Mouse (Mus musculus) MEL (cell line): Measurements from ENCODE around the gene Plcb3. TPM values are rescaled to one million over a fixed set of nuclear protein-coding genes. Genes with fewer than 3 reads are reported as not detected.

Source experiments
- DNase-seq: peaks from one replicate; pipeline ENCODE4 v3.0.0; 2011; ENCODE audit warnings: low read depth, low spot score
- H3K27ac ChIP-seq: 2 replicates; pipeline ENCODE4 v1.5.1; 2012; ENCODE audit warnings: low read depth, mild to moderate bottlenecking, control low read depth, low read length, moderate library complexity; ENCODE audit not compliant: control insufficient read depth
- H3K27me3 ChIP-seq, 2 experiments: fragments of 150-350 bp in 1 of 2; sonication (generic) in 1 of 2; 2 replicates each; pipeline ENCODE4 v1.6.1; 2012; ENCODE audit warnings: low read length in 2 of 2, mild to moderate bottlenecking in 2 of 2, improper control_type of control experiment in 1 of 2, moderate library complexity in 1 of 2; ENCODE audit not compliant: insufficient read depth in 2 of 2, control insufficient read depth in 1 of 2
- H3K36me3 ChIP-seq, 2 experiments: 2 replicates each; pipeline ENCODE4 v1.6.1; 2012 to 2014; ENCODE audit warnings: low read length in 2 of 2, improper control_type of control experiment in 1 of 2, inconsistent platforms in 1 of 2, mild to moderate bottlenecking in 1 of 2; ENCODE audit not compliant: insufficient read depth in 2 of 2, control insufficient read depth in 1 of 2
- H3K4me1 ChIP-seq, 2 experiments: fragments of 150-350 bp in 1 of 2; sonication (generic) in 1 of 2; 2 replicates each; pipeline ENCODE4 v1.6.1; 2012; ENCODE audit warnings: low read length in 2 of 2, improper control_type of control experiment in 1 of 2, mild to moderate bottlenecking in 1 of 2; ENCODE audit not compliant: insufficient read depth in 2 of 2, control insufficient read depth in 1 of 2
- H3K4me3 ChIP-seq, 2 experiments: fragments of 150-350 bp in 1 of 2; sonication (generic) in 1 of 2; 2 replicates each; pipeline ENCODE4 v1.5.1; 2012; ENCODE audit warnings: low read depth in 2 of 2, low read length in 2 of 2, mild to moderate bottlenecking in 2 of 2, moderate library complexity in 2 of 2, control low read depth in 1 of 2, improper control_type of control experiment in 1 of 2; ENCODE audit not compliant: control insufficient read depth in 1 of 2, insufficient read depth in 1 of 2
- H3K79me2 ChIP-seq: 2 replicates; pipeline ENCODE4 v1.6.1; 2012; ENCODE audit warnings: mild to moderate bottlenecking, low read length, moderate library complexity; ENCODE audit not compliant: control insufficient read depth, poor library complexity, insufficient read depth
- H3K9ac ChIP-seq: 2 replicates; pipeline ENCODE4 v1.6.1; 2012; ENCODE audit warnings: low read depth, mild to moderate bottlenecking, control low read depth, low read length, moderate library complexity; ENCODE audit not compliant: control insufficient read depth, poor library complexity, severe bottlenecking
- H3K9me3 ChIP-seq: fragments of 150-350 bp; sonication (generic); replicated peaks from 2 replicates; pipeline ENCODE4 v1.6.1; 2012; ENCODE audit warnings: mild to moderate bottlenecking, low read length, improper control_type of control experiment, moderate library complexity; ENCODE audit not compliant: insufficient read depth
- CHD1 ChIP-seq: IDR thresholded peaks from 2 replicates; pipeline ENCODE4 v1.6.1; 2012; ENCODE audit warnings: low read depth, mild to moderate bottlenecking, inconsistent platforms, low read length, improper control_type of control experiment
- CHD2 ChIP-seq: IDR thresholded peaks from 2 replicates; pipeline ENCODE4 v1.6.1; 2011; ENCODE audit warnings: low read length, improper control_type of control experiment
- CTCF ChIP-seq, 3 experiments: IDR thresholded peaks in 2 of 3; conservative IDR thresholded peaks in 1 of 3; 2 replicates each; pipeline ENCODE4 v1.5.1; 2011 to 2012; ENCODE audit warnings: low read length in 3 of 3, low read depth in 2 of 3, mild to moderate bottlenecking in 2 of 3, improper control_type of control experiment in 1 of 3, inconsistent platforms in 1 of 3, mixed read lengths in 1 of 3, moderate library complexity in 1 of 3; ENCODE audit not compliant: control insufficient read depth in 1 of 3, insufficient read depth in 1 of 3, poor library complexity in 1 of 3, severe bottlenecking in 1 of 3
- E2F4 ChIP-seq: IDR thresholded peaks from 2 replicates; pipeline ENCODE4 v1.6.1; 2011; ENCODE audit warnings: low read depth, low read length, improper control_type of control experiment, borderline replicate concordance
- ELF1 ChIP-seq: IDR thresholded peaks from 2 replicates; pipeline ENCODE4 v1.6.1; 2014; ENCODE audit warnings: low read depth, mild to moderate bottlenecking, inconsistent platforms, low read length, improper control_type of control experiment, moderate library complexity
- EP300 ChIP-seq, 2 experiments: IDR thresholded peaks; 2 replicates each; pipeline ENCODE4 v1.6.1; 2011; ENCODE audit warnings: improper control_type of control experiment in 2 of 2, low read length in 2 of 2, low read depth in 1 of 2, mild to moderate bottlenecking in 1 of 2
- ETS1 ChIP-seq: IDR thresholded peaks from 2 replicates; pipeline ENCODE4 v1.6.1; 2012; ENCODE audit warnings: low read depth, mild to moderate bottlenecking, inconsistent platforms, low read length, improper control_type of control experiment, moderate library complexity
- HCFC1 ChIP-seq: IDR thresholded peaks from 2 replicates; pipeline ENCODE4 v1.6.1; 2012; ENCODE audit warnings: low read depth, mild to moderate bottlenecking, inconsistent platforms, low read length, improper control_type of control experiment, moderate library complexity
- MAX ChIP-seq: IDR thresholded peaks from 2 replicates; pipeline ENCODE4 v1.6.1; 2011; ENCODE audit warnings: low read length, improper control_type of control experiment
- MEF2A ChIP-seq: IDR thresholded peaks from 2 replicates; pipeline ENCODE4 v1.6.1; 2014; ENCODE audit warnings: low read depth, mild to moderate bottlenecking, inconsistent platforms, low read length, improper control_type of control experiment; ENCODE audit not compliant: poor library complexity, insufficient replicate concordance, severe bottlenecking; ENCODE audit errors: extremely low read depth
- MXI1 ChIP-seq: IDR thresholded peaks from 2 replicates; pipeline ENCODE4 v1.6.1; 2011; ENCODE audit warnings: mild to moderate bottlenecking, low read depth, low read length, improper control_type of control experiment
- MYB ChIP-seq: IDR thresholded peaks from 2 replicates; pipeline ENCODE4 v1.6.1; 2011; ENCODE audit warnings: mild to moderate bottlenecking, low read depth, low read length, improper control_type of control experiment
- MYC ChIP-seq: IDR thresholded peaks from 2 replicates; pipeline ENCODE4 v1.6.1; 2011; ENCODE audit warnings: low read depth, mild to moderate bottlenecking, low read length, improper control_type of control experiment, moderate library complexity
- POLR2A ChIP-seq, 2 experiments: IDR thresholded peaks; 2 replicates each; pipeline ENCODE4 v1.6.1; 2011 to 2012; ENCODE audit warnings: low read length in 2 of 2, mild to moderate bottlenecking in 2 of 2, control low read depth in 1 of 2, improper control_type of control experiment in 1 of 2, low read depth in 1 of 2, moderate library complexity in 1 of 2; ENCODE audit not compliant: control insufficient read depth in 1 of 2, insufficient read depth in 1 of 2, poor library complexity in 1 of 2
- RCOR1 ChIP-seq: IDR thresholded peaks from 2 replicates; pipeline ENCODE4 v1.6.1; 2012; ENCODE audit warnings: low read depth, mild to moderate bottlenecking, inconsistent platforms, low read length, improper control_type of control experiment
- SIN3A ChIP-seq: IDR thresholded peaks from 2 replicates; pipeline ENCODE4 v1.6.1; 2012; ENCODE audit warnings: low read length, improper control_type of control experiment, inconsistent platforms
- TAL1 ChIP-seq: IDR thresholded peaks from 2 replicates; pipeline ENCODE4 v1.6.1; 2012; ENCODE audit warnings: mild to moderate bottlenecking, inconsistent platforms, low read length, moderate library complexity, mixed read lengths
- TCF12 ChIP-seq: IDR thresholded peaks from 2 replicates; pipeline ENCODE4 v1.6.1; 2014; ENCODE audit warnings: low read depth, mild to moderate bottlenecking, inconsistent platforms, low read length, improper control_type of control experiment, moderate library complexity
- USF1 ChIP-seq: IDR thresholded peaks from 2 replicates; pipeline ENCODE4 v1.6.1; 2014; ENCODE audit warnings: low read depth, mild to moderate bottlenecking, inconsistent platforms, low read length, improper control_type of control experiment, moderate library complexity
- polyA plus RNA-seq, 2 experiments: library from polyadenylated mRNA; stranded (reverse) in 1 of 2; unstranded in 1 of 2; fragments of >175 nt in 1 of 2; fragments of >200 nt in 1 of 2; gene quantifications; 2 replicates each; pipeline versions ENCODE4 v1.2.1 to v1.2.4; 2012; ENCODE audit warnings: low replicate concordance in 2 of 2, low read depth in 1 of 2; ENCODE audit not compliant: insufficient read length in 2 of 2, insufficient read depth in 1 of 2, missing spikeins in 1 of 2
- total RNA-seq: library from RNA; depleted of rRNA; stranded (reverse); fragments of 300-350 nt; gene quantifications from 2 replicates; pipeline ENCODE4 v1.2.3, GENCODE M21; 2012

The Plcb3 gene
- total and polyA plus RNA-seq, 3 experiments, result 12.6 to 30.8 TPM; not detected in 1

GRCm38 (mm10) chr19:6921647-6922567 lies 54.4 kb downstream of the Plcb3 start, which contains the start of gene Esrra (continued):
- peak; percentile 80; the same call in 1 of the 2 replicates for TF ChIP-seq MYC
- TF ChIP-seq USF1, result peak; percentile 78
- peak; percentile 77 for TF ChIP-seq ELF1
- no peak for TF ChIP-seq CHD2
- TF ChIP-seq CHD1, result no peak
- TF ChIP-seq, all 39 proteins: peak for 16

- peak; percentile 77 for DNase-seq
- TF ChIP-seq CTCF (IDR thresholded peaks at IDR 0.05 in 2 of 3, conservative IDR thresholded peaks at IDR 0.05 in 1 of 3; ENCODE audit: control insufficient read depth in 1 of 3, insufficient read depth in 1 of 3, low read depth in 2 of 3, low read length in 3 of 3, poor library complexity in 1 of 3, severe bottlenecking in 1 of 3), result peak in 1 of 3 experiments; percentile 30; a peak in 1 of 6 replicates
- 0 out of 2 replicates have a peak, but pooled peaks have one; percentile 59 for TF ChIP-seq MYC
- peak; percentile 74 for TF ChIP-seq ELF1
- 0 out of 2 replicates have a peak, but pooled peaks have one; percentile 12 for TF ChIP-seq SIN3A
- no peak for TF ChIP-seq TAL1
- no peak for TF ChIP-seq RCOR1
- TF ChIP-seq MEF2A, result no peak
- TF ChIP-seq USF1, result 0 out of 2 replicates have a peak, but pooled peaks have one; percentile 21
- peak; percentile 17; the same call in 1 of the 2 replicates for TF ChIP-seq ETS1
- TF ChIP-seq CHD2, result peak; percentile 62
- TF ChIP-seq EP300 (IDR thresholded peaks at IDR 0.05; ENCODE audit: low read depth in 1 of 2, low read length in 2 of 2), result peak in 1 of 2 experiments; percentile 19; a peak in 1 of 4 replicates
- no peak for TF ChIP-seq MYB
- peak; percentile 73 for TF ChIP-seq MXI1
- TF ChIP-seq HCFC1, result peak; percentile 70; the same call in 1 of the 2 replicates
- peak; percentile 51; the same call in 1 of the 2 replicates for TF ChIP-seq MAX
- TF ChIP-seq E2F4, result no peak
- peak; percentile 28; the same call in 1 of the 2 replicates for TF ChIP-seq TCF12
- TF ChIP-seq POLR2A (IDR thresholded peaks at IDR 0.05; ENCODE audit: control insufficient read depth in 1 of 2, insufficient read depth in 1 of 2, low read depth in 1 of 2, low read length in 2 of 2, poor library complexity in 1 of 2), result peak; percentile 24 to 27; a peak in 1 of 4 replicates
- H3K79me2 ChIP-seq, result peaks cover 15% of the 10 kb centered on the region
- peak overlapping the region; percentile 65 for H3K27ac ChIP-seq
- peaks cover 0 to 10% of the 10 kb centered on the region in 2 experiments; a peak in 1 of 4 replicates for H3K4me1 ChIP-seq
- H3K9ac ChIP-seq, result peak overlapping the region; percentile 88
- no peaks in the 10 kb centered on the region for H3K9me3 ChIP-seq
- no peaks in the 10 kb centered on the region for H3K27me3 ChIP-seq
- H3K36me3 ChIP-seq, result peaks cover 0 to 5% of the 10 kb centered on the region in 2 experiments; a peak in 2 of 4 replicates
- peak overlapping the region; percentile 83 to 85 for H3K4me3 ChIP-seq
Observed at GRCm38 (mm10) chr19:6920741-6921636, 55.3 kb downstream of the Plcb3 start.
